Mouse (Mus musculus): ENCODE results near the gene Fam104a. TPM values are rescaled to one million over a fixed set of nuclear protein-coding genes. Genes with fewer than 3 reads are reported as not detected.

Fam104a gene
- polyA plus RNA-seq, 1 experiment = not detected

GRCm38 (mm10) chr11:113652516-113652915, 31.4 kb downstream of the Fam104a start:
- 90% methylated on average over 6 of the region's 6 CpGs for WGBS
- no peak overlapping the region for H3K4me3 ChIP-seq (ENCODE audit: insufficient read depth, low read depth, low read length)
- TF ChIP-seq POLR2A (IDR thresholded peaks at IDR 0.05; ENCODE audit: insufficient read depth, low read depth, low read length) (no peak), CTCF (IDR thresholded peaks at IDR 0.05; ENCODE audit: insufficient read depth, low read depth, low read length) (no peak)
- peaks cover 20% of the 10 kb centered on the region for H3K4me1 ChIP-seq (ENCODE audit: control insufficient read depth, insufficient read depth, low read length)
- H3K27ac ChIP-seq (ENCODE audit: insufficient read depth, low read depth, low read length) = no peak overlapping the region

- 49% methylated on average over 8 of the region's 8 CpGs for WGBS
- no peak overlapping the region for H3K4me3 ChIP-seq (ENCODE audit: insufficient read depth, low read depth, low read length)
- TF ChIP-seq POLR2A (IDR thresholded peaks at IDR 0.05; ENCODE audit: insufficient read depth, low read depth, low read length) (no peak), CTCF (IDR thresholded peaks at IDR 0.05; ENCODE audit: insufficient read depth, low read depth, low read length) (no peak)
- peaks cover 20% of the 10 kb centered on the region for H3K4me1 ChIP-seq (ENCODE audit: control insufficient read depth, insufficient read depth, low read length)
- no peak overlapping the region for H3K27ac ChIP-seq (ENCODE audit: insufficient read depth, low read depth, low read length)
These were observed 32.1 kb downstream of the Fam104a start for GRCm38 (mm10) chr11:113651907-113652273.

GRCm38 (mm10) chr11:113651206-113651906, 32.6 kb downstream of the Fam104a start:
- WGBS = 82% methylated on average over 22 of the region's 22 CpGs
- no peak for TF ChIP-seq POLR2A (IDR thresholded peaks at IDR 0.05; ENCODE audit: insufficient read depth, low read depth, low read length)
- TF ChIP-seq CTCF (IDR thresholded peaks at IDR 0.05; ENCODE audit: insufficient read depth, low read depth, low read length) = no peak
- no peak overlapping the region for H3K27ac ChIP-seq (ENCODE audit: insufficient read depth, low read depth, low read length)

GRCm38 (mm10) chr11:113649353-113650210, 34.4 kb downstream of the Fam104a start, which contains the start of gene Slc39a11:
TSS of gene Slc39a11 (minus strand) at chr11:113650079.
- peak within 1 kb of the TSS; percentile 42 for H3K27ac ChIP-seq (ENCODE audit: insufficient read depth, low read depth, low read length)
- under 1% methylated on average over 85 of the region's 91 CpGs for WGBS
- TF ChIP-seq CTCF (IDR thresholded peaks at IDR 0.05; ENCODE audit: insufficient read depth, low read depth, low read length) = no peak
- peak; percentile 55; the same call in 1 of the 2 replicates for TF ChIP-seq POLR2A (IDR thresholded peaks at IDR 0.05; ENCODE audit: insufficient read depth, low read depth, low read length)

More at GRCm38 (mm10) chr11:113651206-113651906, 32.6 kb downstream of the Fam104a start:
- Histone ChIP-seq H3K4me1 (ENCODE audit: control insufficient read depth, insufficient read depth, low read length) (peaks cover 17% of the 10 kb centered on the region), H3K4me3 (ENCODE audit: insufficient read depth, low read depth, low read length) (no peak overlapping the region)

DNA sequence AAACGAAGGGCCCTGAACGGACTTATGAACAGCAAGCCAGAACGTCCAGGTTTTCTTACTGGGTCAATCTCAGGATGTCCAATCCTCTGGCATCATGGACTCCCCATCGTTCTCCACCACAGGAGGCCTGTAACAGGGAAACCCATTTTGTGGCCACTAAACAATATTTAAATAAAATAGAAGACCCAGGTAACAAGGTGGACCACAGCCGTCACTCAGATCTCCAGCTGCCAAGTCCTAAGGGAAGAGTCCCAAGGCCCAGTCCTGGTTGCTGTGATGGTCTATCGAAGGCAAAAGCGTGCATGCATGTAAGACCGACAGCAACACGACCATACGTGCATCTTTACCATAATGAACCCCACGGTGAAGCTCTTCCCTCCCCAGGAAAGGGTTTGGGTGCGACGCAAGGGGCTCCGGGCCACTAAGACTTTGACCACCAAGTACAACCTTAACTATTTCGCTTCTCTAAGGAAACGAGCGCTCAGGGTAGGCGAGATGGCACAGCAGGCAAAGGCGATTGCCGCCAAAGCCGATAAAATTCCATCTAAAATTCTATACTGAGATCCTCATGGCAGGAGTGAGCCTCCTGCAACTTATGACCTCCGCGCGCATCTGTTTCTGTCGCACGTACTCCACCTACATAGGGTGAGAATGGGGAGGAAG, 35.1 kb downstream of the Fam104a start, which contains the start of gene Cog1:
TSS of gene Cog1 (plus strand) at position 480 of the 663 bp plus-strand sequence.
- peaks cover 13% of the 10 kb centered on the region for H3K4me1 ChIP-seq (ENCODE audit: control insufficient read depth, insufficient read depth, low read length)
- H3K27ac ChIP-seq (ENCODE audit: insufficient read depth, low read depth, low read length) = peak within 1 kb of the TSS; percentile 42
- H3K4me3 ChIP-seq (ENCODE audit: insufficient read depth, low read depth, low read length) = peak within 1 kb of the TSS; percentile 60
- WGBS = 43% methylated on average over 26 of the region's 26 CpGs
- TF ChIP-seq CTCF (IDR thresholded peaks at IDR 0.05; ENCODE audit: insufficient read depth, low read depth, low read length) = no peak
- no peak for TF ChIP-seq POLR2A (IDR thresholded peaks at IDR 0.05; ENCODE audit: insufficient read depth, low read depth, low read length)

More at GRCm38 (mm10) chr11:113649353-113650210, 34.4 kb downstream of the Fam104a start, which contains the start of gene Slc39a11:
- H3K4me1 ChIP-seq (ENCODE audit: control insufficient read depth, insufficient read depth, low read length) = peaks cover 13% of the 10 kb centered on the region
- H3K4me3 ChIP-seq (ENCODE audit: insufficient read depth, low read depth, low read length) = peak within 1 kb of the TSS; percentile 60

DNA sequence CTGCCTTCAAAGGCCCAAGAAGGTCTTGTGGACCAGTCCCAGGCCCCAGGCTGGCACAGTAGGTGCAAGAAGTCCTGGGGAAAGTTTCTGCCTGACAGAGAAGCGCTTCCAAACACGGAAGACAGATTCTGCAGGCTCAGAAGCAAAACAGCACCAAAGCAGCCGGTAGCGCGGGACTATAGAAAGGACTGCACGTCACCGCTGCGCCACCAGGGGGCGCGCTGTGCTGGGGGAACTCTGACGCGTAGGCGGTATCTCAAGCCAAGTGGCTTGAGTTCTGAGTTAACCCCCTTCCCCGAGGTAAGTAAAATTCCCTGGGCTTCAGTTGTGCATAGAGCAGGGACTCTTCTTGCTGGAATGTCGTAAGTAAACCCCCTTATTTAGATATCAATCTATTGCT, 35.8 kb downstream of the Fam104a start:
- no peak overlapping the region for H3K27ac ChIP-seq (ENCODE audit: insufficient read depth, low read depth, low read length)
- 2% methylated on average over 15 of the region's 15 CpGs for WGBS
- H3K4me3 ChIP-seq (ENCODE audit: insufficient read depth, low read depth, low read length) = no peak overlapping the region
- H3K4me1 ChIP-seq (ENCODE audit: control insufficient read depth, insufficient read depth, low read length) = peaks cover 13% of the 10 kb centered on the region
- TF ChIP-seq POLR2A (IDR thresholded peaks at IDR 0.05; ENCODE audit: insufficient read depth, low read depth, low read length) = no peak
- peak; percentile 79 for TF ChIP-seq CTCF (IDR thresholded peaks at IDR 0.05; ENCODE audit: insufficient read depth, low read depth, low read length)

GRCm38 (mm10) chr11:113645181-113645580, 38.8 kb downstream of the Fam104a start:
- Histone ChIP-seq H3K4me3 (ENCODE audit: insufficient read depth, low read depth, low read length) (no peak overlapping the region), H3K27ac (ENCODE audit: insufficient read depth, low read depth, low read length) (no peak overlapping the region), H3K4me1 (ENCODE audit: control insufficient read depth, insufficient read depth, low read length) (peaks cover 10% of the 10 kb centered on the region)
- no peak for TF ChIP-seq CTCF (IDR thresholded peaks at IDR 0.05; ENCODE audit: insufficient read depth, low read depth, low read length)
- TF ChIP-seq POLR2A (IDR thresholded peaks at IDR 0.05; ENCODE audit: insufficient read depth, low read depth, low read length) = no peak
- WGBS = 87% methylated on average over 3 of the region's 3 CpGs

GRCm38 (mm10) chr11:113638680-113639079, 45.3 kb downstream of the Fam104a start:
- TF ChIP-seq CTCF (IDR thresholded peaks at IDR 0.05; ENCODE audit: insufficient read depth, low read depth, low read length) = no peak
- TF ChIP-seq POLR2A (IDR thresholded peaks at IDR 0.05; ENCODE audit: insufficient read depth, low read depth, low read length) = no peak
- 95% methylated on average over 12 of the region's 12 CpGs for WGBS
- H3K4me3 ChIP-seq (ENCODE audit: insufficient read depth, low read depth, low read length) = no peak overlapping the region
- no peak overlapping the region for H3K27ac ChIP-seq (ENCODE audit: insufficient read depth, low read depth, low read length)
- H3K4me1 ChIP-seq (ENCODE audit: control insufficient read depth, insufficient read depth, low read length) = no peaks in the 10 kb centered on the region

All from olfactory bulb, adult 2 months (tissue).